Mouse (Mus musculus) liver, embryonic 11.5 days (tissue): Measurements from ENCODE around the gene Palld. TPM values are rescaled to one million over a fixed set of nuclear protein-coding genes. Genes with fewer than 3 reads are reported as not detected.

ENCODE experiments used
- ATAC-seq: fragments of 200-750 bp; cut with Nextera tagmentation; replicated peaks from 2 replicates; pipeline ENCODE4 v1.8.0; 2017; ENCODE audit warnings: moderate number of reproducible peaks, mild to moderate bottlenecking, moderate TSS enrichment, moderate library complexity; ENCODE audit not compliant: low FRiP score
- DNase-seq: peaks from one replicate; pipeline ENCODE4 v3.0.0-alpha.2; 2017; ENCODE audit warnings: low spot score
- H3K27ac ChIP-seq: fragments of 300-500 bp; sonication (generic); 2 replicates; pipeline ENCODE4 v1.5.1; 2014; ENCODE audit warnings: mild to moderate bottlenecking, low read depth, low read length, control low read depth
- H3K27me3 ChIP-seq: fragments of 300-500 bp; sonication (generic); replicated peaks from 2 replicates; pipeline ENCODE4 v1.6.1; 2014; ENCODE audit warnings: low read length, mixed read lengths; ENCODE audit not compliant: control insufficient read depth, insufficient read depth
- H3K36me3 ChIP-seq: fragments of 300-500 bp; sonication (generic); 2 replicates; pipeline ENCODE4 v1.6.1; 2014; ENCODE audit warnings: mild to moderate bottlenecking, low read length, moderate library complexity, mixed read lengths; ENCODE audit not compliant: control insufficient read depth, insufficient read depth
- H3K4me1 ChIP-seq: fragments of 300-500 bp; sonication (generic); replicated peaks from 2 replicates; pipeline ENCODE4 v1.6.1; 2014; ENCODE audit warnings: low read length, mixed read lengths; ENCODE audit not compliant: control insufficient read depth, insufficient read depth
- H3K4me2 ChIP-seq: fragments of 300-500 bp; sonication (generic); 2 replicates; pipeline ENCODE4 v1.6.1; 2014; ENCODE audit warnings: mild to moderate bottlenecking, control low read depth, moderate library complexity
- H3K4me3 ChIP-seq: fragments of 300-500 bp; sonication (generic); 2 replicates; pipeline ENCODE4 v1.5.1; 2014; ENCODE audit warnings: low read depth, low read length, control low read depth
- H3K9ac ChIP-seq: fragments of 300-500 bp; sonication (generic); 2 replicates; pipeline ENCODE4 v1.6.1; 2014; ENCODE audit warnings: low read depth, low read length, control low read depth
- H3K9me3 ChIP-seq: fragments of 300-500 bp; sonication (generic); 2 replicates; pipeline ENCODE4 v1.6.1; 2016; ENCODE audit warnings: low read length, inconsistent platforms, mixed read lengths; ENCODE audit not compliant: control insufficient read depth
- WGBS: fragments of 180-500 bp; shearing (Covaris S2); extraction: QIAGEN DNeasy Blood & Tissue Kit; methylation state at CpG from one replicate; pipeline ENCODE4 v1.1.7; 2014; 5-methylcytosine and 5-hydroxymethylcytosine counted together
- polyA plus RNA-seq: library from polyadenylated mRNA; unstranded; fragments of >200 nt; fragmentation: Nextera tagmentation; extraction: Ambion mirVana; gene quantifications from 2 replicates; pipeline ENCODE4 v1.2.1, GENCODE M21; 2014

Palld gene
- polyA plus RNA-seq, 1 experiment from 2014 or later = 22.9 TPM

DNA sequence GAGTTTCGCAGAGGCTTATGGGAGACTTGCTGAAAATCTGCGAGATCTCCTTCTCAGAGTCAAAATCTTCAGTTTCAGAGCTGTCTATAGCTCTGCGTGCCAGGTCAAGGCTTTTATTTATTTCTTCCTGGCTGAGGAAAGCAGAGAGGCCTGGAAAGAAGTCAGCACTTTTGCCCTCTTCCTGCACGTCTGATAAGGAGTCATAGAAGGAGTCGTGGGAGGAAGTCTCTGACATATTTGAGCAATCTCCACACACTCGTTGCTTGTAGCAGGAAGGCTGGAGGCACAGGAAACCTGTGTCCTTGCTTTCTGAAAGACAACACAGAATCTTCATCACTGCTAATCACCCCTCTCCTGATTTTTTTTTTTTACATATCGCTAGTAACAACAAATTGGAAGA is 24.9 kb downstream of the Palld start:
- ATAC-seq = no peak; the same call in 1 of the 2 replicates
- Histone ChIP-seq H3K4me3 (no peak overlapping the region), H3K9me3 (no peaks in the 10 kb centered on the region), H3K9ac (no peak overlapping the region), H3K27ac (peak overlapping the region; percentile 9; the same call in 1 of the 2 replicates), H3K27me3 (no peaks in the 10 kb centered on the region), H3K4me2 (peak overlapping the region; percentile 3; the same call in 1 of the 2 replicates), H3K4me1 (no peaks in the 10 kb centered on the region; the same call in 1 of the 2 replicates), H3K36me3 (no peaks in the 10 kb centered on the region)
- no peak for DNase-seq
- 20% methylated on average over 7 of the region's 7 CpGs for WGBS

DNA sequence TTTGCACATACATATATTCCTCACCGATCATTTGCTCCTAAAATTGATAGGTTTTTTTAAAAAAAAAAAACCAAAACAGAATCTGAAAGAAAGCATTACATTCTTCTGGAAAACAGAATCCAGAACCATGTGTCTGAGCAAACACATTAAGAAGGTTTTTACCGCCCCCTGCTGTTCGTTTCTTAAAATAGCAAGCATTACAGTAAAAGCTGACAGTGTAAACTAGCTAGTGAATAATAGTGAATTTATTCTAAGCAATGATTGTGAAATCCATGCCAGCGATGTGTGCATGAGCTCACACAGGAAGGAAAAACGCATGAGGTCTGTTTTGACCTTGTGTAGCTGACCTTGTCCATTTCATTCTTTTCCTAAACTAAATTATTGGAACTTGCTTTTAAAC is 27.2 kb downstream of the Palld start:
- DNase-seq (no peak), ATAC-seq (no peak; the same call in 1 of the 2 replicates)
- H3K36me3 ChIP-seq = no peaks in the 10 kb centered on the region
- no peak overlapping the region for H3K9ac ChIP-seq
- H3K4me3 ChIP-seq = no peak overlapping the region
- H3K27me3 ChIP-seq = no peaks in the 10 kb centered on the region
- no peaks in the 10 kb centered on the region; the same call in 1 of the 2 replicates for H3K4me1 ChIP-seq
- H3K27ac ChIP-seq = no peak overlapping the region
- 5% methylated on average over 5 of the region's 5 CpGs for WGBS
- no peak overlapping the region for H3K4me2 ChIP-seq
- H3K9me3 ChIP-seq = no peaks in the 10 kb centered on the region

DNA sequence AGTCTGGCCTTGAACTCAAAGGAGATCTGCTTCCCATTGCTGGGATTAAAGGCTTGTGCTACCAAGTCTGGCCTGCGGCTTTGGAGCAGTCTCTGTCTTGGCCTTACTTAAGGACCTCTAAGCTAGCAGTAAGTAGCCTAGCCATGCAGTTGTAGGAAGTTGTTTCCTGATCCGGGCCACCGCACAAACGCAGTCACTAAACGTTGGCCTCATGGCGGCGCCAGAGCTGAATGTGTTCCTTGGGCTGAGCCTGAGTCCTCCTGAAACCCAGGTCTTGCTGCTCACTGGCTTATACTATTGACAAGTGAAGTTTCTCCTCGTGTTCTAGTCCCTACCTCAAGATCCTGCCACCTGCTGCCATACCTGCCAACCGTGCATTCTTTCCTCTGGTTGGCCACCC is 28.5 kb downstream of the Palld start:
- Histone ChIP-seq H3K9ac (no peak overlapping the region), H3K4me1 (no peaks in the 10 kb centered on the region; the same call in 1 of the 2 replicates), H3K27ac (no peak overlapping the region), H3K4me3 (no peak overlapping the region), H3K27me3 (no peaks in the 10 kb centered on the region), H3K9me3 (no peaks in the 10 kb centered on the region), H3K36me3 (no peaks in the 10 kb centered on the region), H3K4me2 (no peak overlapping the region)
- ATAC-seq (no peak), DNase-seq (no peak)
- 48% methylated on average over 9 of the region's 9 CpGs for WGBS

DNA sequence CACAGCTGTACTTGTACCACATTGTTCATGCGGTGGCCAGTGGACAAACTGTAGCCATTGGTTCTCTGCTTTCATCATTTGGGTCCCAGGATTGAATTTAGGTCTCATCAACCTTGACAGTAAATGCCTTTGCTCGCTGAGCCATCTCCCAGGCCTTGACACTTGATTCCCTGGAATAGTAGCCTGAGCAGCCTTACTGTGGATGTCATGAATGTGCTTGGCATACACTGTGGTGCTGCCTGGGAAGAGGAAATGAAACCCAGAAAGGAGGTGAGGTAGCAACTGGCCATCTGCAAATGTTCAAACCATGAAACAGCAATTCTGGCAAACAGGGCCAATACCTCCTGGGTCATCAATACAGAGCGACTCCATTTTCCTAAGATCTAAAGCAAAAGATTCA is 34.0 kb downstream of the Palld start:
- H3K9ac ChIP-seq = no peak overlapping the region
- H3K9me3 ChIP-seq = no peaks in the 10 kb centered on the region
- DNase-seq (no peak), ATAC-seq (no peak)
- H3K36me3 ChIP-seq = no peaks in the 10 kb centered on the region
- H3K27me3 ChIP-seq = no peaks in the 10 kb centered on the region
- no peaks in the 10 kb centered on the region for H3K4me1 ChIP-seq
- no peak overlapping the region for H3K4me3 ChIP-seq
- no peak overlapping the region for H3K27ac ChIP-seq
- WGBS = 90% methylated on average over 3 of the region's 3 CpGs
- no peak overlapping the region for H3K4me2 ChIP-seq

DNA sequence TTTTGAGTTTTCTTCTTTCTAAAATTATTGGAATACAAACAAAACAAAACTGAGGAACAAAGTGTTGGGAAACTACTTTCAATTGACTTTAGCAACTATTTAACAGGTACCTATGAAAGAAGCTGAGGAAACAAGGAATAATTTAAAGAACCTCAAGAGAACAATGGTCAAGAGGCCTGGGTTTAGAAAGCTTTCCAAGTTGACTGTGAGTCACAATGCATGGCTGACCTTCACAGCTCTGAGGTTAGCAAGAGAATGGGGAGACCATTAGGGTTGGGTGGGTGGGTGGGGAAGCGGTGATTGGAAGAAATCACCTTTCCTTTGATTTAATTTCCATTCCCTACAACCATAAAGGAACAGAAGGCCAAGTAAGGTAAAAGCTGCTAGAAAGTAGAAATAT is 35.6 kb downstream of the Palld start:
- 89% methylated on average over 1 of the region's 1 CpGs for WGBS
- no peak for DNase-seq
- Histone ChIP-seq H3K9ac (no peak overlapping the region), H3K36me3 (no peaks in the 10 kb centered on the region), H3K9me3 (no peaks in the 10 kb centered on the region), H3K27me3 (no peaks in the 10 kb centered on the region), H3K4me2 (no peak overlapping the region), H3K27ac (no peak overlapping the region), H3K4me3 (no peak overlapping the region), H3K4me1 (no peaks in the 10 kb centered on the region)
- ATAC-seq = no peak

DNA sequence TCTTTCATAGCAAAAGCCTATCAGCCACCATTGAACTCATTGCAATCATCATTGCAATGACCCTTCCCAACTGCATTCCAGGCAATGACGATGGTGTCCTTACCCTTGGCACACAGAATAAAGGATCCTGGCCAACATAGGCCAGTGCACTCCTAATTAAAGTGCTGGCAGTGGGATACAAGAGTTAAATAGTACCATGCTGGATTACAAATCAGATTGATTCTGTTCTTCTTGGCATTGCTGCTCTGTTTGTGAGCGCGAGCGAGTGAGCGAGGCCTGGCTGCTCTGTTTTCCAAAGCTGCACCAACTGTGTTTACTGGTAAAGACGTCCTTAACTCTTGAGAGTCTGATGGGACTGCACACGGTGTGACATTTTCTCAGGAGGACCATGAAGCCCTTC is 37.1 kb downstream of the Palld start:
- H3K36me3 ChIP-seq = no peaks in the 10 kb centered on the region
- no peaks in the 10 kb centered on the region for H3K4me1 ChIP-seq
- H3K4me2 ChIP-seq = no peak overlapping the region
- H3K27me3 ChIP-seq = no peaks in the 10 kb centered on the region
- WGBS = 86% methylated on average over 7 of the region's 7 CpGs
- no peak overlapping the region for H3K9ac ChIP-seq
- no peak overlapping the region for H3K27ac ChIP-seq
- ATAC-seq (no peak), DNase-seq (no peak)
- no peaks in the 10 kb centered on the region for H3K9me3 ChIP-seq
- H3K4me3 ChIP-seq = no peak overlapping the region

DNA sequence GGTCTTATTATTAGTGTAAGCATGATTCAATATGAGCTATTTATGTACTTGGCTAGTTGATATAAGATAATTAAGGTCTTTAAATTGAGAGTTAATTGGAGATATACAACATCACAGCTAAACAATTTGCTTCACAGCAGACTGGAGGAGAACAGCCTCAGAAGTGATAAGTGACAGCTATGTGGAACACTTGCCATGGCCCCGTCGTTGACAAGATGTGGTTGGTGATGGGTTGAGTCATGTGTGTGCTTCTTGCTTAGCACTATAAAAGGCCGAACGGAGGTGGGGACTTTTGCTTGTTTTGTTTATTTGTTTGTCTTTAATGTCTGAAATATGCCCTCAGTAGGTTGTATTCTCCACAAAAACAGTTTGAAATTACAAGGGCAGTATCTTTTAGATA is 51.2 kb downstream of the Palld start:
- DNase-seq (no peak), ATAC-seq (no peak)
- H3K27ac ChIP-seq = no peak overlapping the region
- no peaks in the 10 kb centered on the region for H3K27me3 ChIP-seq
- no peaks in the 10 kb centered on the region for H3K4me1 ChIP-seq
- no peak overlapping the region for H3K4me3 ChIP-seq
- H3K4me2 ChIP-seq = no peak overlapping the region
- 66% methylated on average over 4 of the region's 4 CpGs for WGBS
- no peak overlapping the region for H3K9ac ChIP-seq
- H3K36me3 ChIP-seq = no peaks in the 10 kb centered on the region
- H3K9me3 ChIP-seq = no peaks in the 10 kb centered on the region

DNA sequence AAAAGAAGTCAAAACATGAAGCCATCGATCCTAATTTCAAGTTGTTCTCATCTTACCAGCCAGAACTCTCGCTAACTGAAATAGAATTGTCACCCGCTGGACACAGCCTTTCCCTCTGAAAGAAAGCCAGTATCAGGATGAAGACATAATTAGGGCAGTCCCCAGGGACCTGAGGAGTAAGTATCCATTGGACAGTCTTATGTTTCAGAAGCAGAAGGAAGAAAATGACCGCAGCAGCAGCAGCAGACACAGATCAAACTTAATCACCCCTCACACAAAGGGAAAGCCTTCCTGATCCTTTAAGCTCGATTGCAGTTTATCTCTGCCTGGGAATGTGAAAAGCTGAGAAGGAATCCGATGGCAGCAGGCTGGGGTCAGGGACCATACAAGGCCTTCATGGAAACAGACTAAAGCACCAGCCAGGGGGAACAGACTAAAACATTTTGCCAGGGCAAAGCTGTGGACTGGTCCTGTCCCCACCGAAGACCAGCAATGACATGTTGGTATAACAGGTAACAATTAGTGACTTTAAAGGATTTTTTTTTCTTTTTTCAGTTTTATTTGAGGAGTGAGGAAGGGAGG is 53.8 kb downstream of the Palld start:
- Histone ChIP-seq H3K4me3 (no peak overlapping the region), H3K4me1 (no peaks in the 10 kb centered on the region), H3K9me3 (no peaks in the 10 kb centered on the region), H3K36me3 (no peaks in the 10 kb centered on the region), H3K27ac (no peak overlapping the region), H3K4me2 (no peak overlapping the region), H3K9ac (no peak overlapping the region), H3K27me3 (no peaks in the 10 kb centered on the region)
- no peak for DNase-seq
- 55% methylated on average over 7 of the region's 7 CpGs for WGBS
- no peak for ATAC-seq

DNA sequence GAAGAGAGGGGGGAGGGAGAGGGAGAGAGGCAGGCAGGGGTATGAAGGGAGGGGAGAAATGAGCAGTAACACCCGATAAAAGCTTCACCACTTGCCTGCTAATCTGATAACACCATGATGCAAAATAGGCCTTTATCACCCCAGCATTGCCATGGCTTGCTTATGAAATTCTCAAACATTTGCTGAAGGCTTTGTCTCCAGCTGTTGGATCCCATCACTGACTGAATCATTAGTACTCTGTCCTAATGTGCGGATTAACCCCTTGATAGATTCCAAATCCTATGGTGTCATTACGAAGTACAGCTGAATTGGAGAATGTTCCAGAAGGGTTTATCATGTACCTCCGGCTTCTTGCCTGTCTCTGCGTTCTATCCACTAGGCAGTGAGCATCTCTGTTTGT is 55.0 kb downstream of the Palld start:
- no peak for DNase-seq
- 68% methylated on average over 5 of the region's 5 CpGs for WGBS
- ATAC-seq = no peak
- Histone ChIP-seq H3K27ac (no peak overlapping the region), H3K4me3 (no peak overlapping the region), H3K36me3 (no peaks in the 10 kb centered on the region), H3K9me3 (no peaks in the 10 kb centered on the region), H3K4me1 (no peaks in the 10 kb centered on the region), H3K9ac (no peak overlapping the region), H3K4me2 (no peak overlapping the region), H3K27me3 (no peaks in the 10 kb centered on the region)
